Mouse (Mus musculus) forebrain, embryonic 11.5 days (tissue): ENCODE results near the gene Ccdc24. TPM values are rescaled to one million over a fixed set of nuclear protein-coding genes. Genes with fewer than 3 reads are reported as not detected.

Experiments used
- ATAC-seq: fragments of 200-750 bp; cut with Nextera tagmentation; replicated peaks from 2 replicates; pipeline ENCODE4 v1.8.0; 2017; ENCODE audit warnings: moderate TSS enrichment; ENCODE audit not compliant: low FRiP score
- DNase-seq: peaks from one replicate; pipeline ENCODE4 v3.0.0-alpha.2; 2017; ENCODE audit warnings: low spot score
- H3K27ac ChIP-seq: fragments of 300-500 bp; sonication (generic); 2 replicates; pipeline ENCODE4 v1.5.1; 2014; ENCODE audit warnings: low read depth, low read length
- H3K27me3 ChIP-seq: fragments of 300-500 bp; sonication (generic); 2 replicates; pipeline ENCODE4 v1.6.1; 2014; ENCODE audit warnings: mild to moderate bottlenecking, low read length, mixed read lengths; ENCODE audit not compliant: control insufficient read depth, insufficient read depth
- H3K36me3 ChIP-seq: fragments of 300-500 bp; sonication (generic); 2 replicates; pipeline ENCODE4 v1.6.1; 2014; ENCODE audit warnings: mild to moderate bottlenecking, low read length, moderate library complexity, mixed read lengths; ENCODE audit not compliant: control insufficient read depth, insufficient read depth
- H3K4me1 ChIP-seq: fragments of 300-500 bp; sonication (generic); replicated peaks from 2 replicates; pipeline ENCODE4 v1.6.1; 2014; ENCODE audit warnings: low read length, mixed read lengths; ENCODE audit not compliant: control insufficient read depth, insufficient read depth
- H3K4me2 ChIP-seq: fragments of 300-500 bp; sonication (generic); 2 replicates; pipeline ENCODE4 v1.6.1; 2014; ENCODE audit warnings: low read depth, mild to moderate bottlenecking, low read length, moderate library complexity, mixed read lengths; ENCODE audit not compliant: severe bottlenecking
- H3K4me3 ChIP-seq: fragments of 300-500 bp; sonication (generic); 2 replicates; pipeline ENCODE4 v1.5.1; 2014; ENCODE audit warnings: low read depth, low read length
- H3K9ac ChIP-seq: fragments of 300-500 bp; sonication (generic); 2 replicates; pipeline ENCODE4 v1.6.1; 2014; ENCODE audit warnings: low read length
- H3K9me3 ChIP-seq: fragments of 300-500 bp; sonication (generic); 2 replicates; pipeline ENCODE4 v1.6.1; 2016; ENCODE audit warnings: low read length, mixed read lengths; ENCODE audit not compliant: control insufficient read depth
- WGBS: fragments of 180-500 bp; shearing (Covaris S2); extraction: QIAGEN DNeasy Blood & Tissue Kit; methylation state at CpG from one replicate; pipeline ENCODE4 v1.1.7; 2014; 5-methylcytosine and 5-hydroxymethylcytosine counted together
- polyA plus RNA-seq: library from polyadenylated mRNA; unstranded; fragments of >200 nt; fragmentation: Nextera tagmentation; extraction: Ambion mirVana; gene quantifications from 2 replicates; pipeline ENCODE4 v1.2.1, GENCODE M21; 2014

Ccdc24 gene
- polyA plus RNA-seq, 1 experiment from 2014 or later = 1.7 TPM

- H3K27ac ChIP-seq = no peak overlapping the region
Observed at GRCm38 (mm10) chr4:117829260-117830123, 42.9 kb downstream of the Ccdc24 start.

DNA sequence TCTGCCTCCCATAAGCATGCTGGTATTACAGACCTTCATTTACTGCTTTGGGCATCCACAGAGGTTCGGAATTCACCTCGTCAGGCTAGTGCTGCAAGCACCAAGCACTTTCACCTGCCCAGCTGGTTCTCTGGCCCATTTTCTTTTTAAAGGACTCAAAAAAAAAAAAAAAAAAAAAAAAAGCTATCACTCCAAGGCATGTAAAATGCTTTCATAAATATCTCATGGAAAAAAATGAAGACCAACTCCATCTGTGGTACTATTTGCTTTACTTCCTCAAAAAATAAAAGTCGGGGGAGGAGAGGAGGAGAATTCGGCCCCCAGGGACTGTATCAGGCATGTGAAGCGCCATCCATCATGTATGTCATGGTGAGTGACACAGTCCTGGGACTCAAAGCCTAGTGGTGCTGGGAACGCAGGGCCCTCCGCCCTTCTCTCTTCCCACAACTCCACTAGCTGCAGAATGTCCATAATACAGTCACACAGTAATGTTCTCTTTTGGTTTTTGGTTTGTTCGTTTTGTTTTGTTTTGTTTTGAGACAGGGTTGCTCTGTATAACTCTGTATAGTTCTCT is 43.7 kb downstream of the Ccdc24 start:
- Histone ChIP-seq H3K4me1 (no peaks in the 10 kb centered on the region), H3K36me3 (no peaks in the 10 kb centered on the region), H3K9me3 (no peaks in the 10 kb centered on the region), H3K27me3 (0 out of 2 replicates have a peak, but pooled peaks cover 3% of the 10 kb centered on the region), H3K27ac (no peak overlapping the region), H3K4me3 (no peak overlapping the region), H3K9ac (no peak overlapping the region), H3K4me2 (no peak overlapping the region)
- ATAC-seq = no peak
- DNase-seq = no peak
- 84% methylated on average over 8 of the region's 8 CpGs for WGBS

More at GRCm38 (mm10) chr4:117829260-117830123, 42.9 kb downstream of the Ccdc24 start:
- H3K9me3 ChIP-seq = no peaks in the 10 kb centered on the region
- ATAC-seq (peak; percentile 60), DNase-seq (peak; percentile 79)
- no peaks in the 10 kb centered on the region for H3K4me1 ChIP-seq
- H3K4me2 ChIP-seq = peak overlapping the region; percentile 12; the same call in 1 of the 2 replicates
- H3K36me3 ChIP-seq = no peaks in the 10 kb centered on the region
- 0 out of 2 replicates have a peak, but pooled peaks cover 3% of the 10 kb centered on the region for H3K27me3 ChIP-seq
- 7% methylated on average over 12 of the region's 12 CpGs for WGBS
- no peak overlapping the region for H3K4me3 ChIP-seq
- H3K9ac ChIP-seq = no peak overlapping the region

DNA sequence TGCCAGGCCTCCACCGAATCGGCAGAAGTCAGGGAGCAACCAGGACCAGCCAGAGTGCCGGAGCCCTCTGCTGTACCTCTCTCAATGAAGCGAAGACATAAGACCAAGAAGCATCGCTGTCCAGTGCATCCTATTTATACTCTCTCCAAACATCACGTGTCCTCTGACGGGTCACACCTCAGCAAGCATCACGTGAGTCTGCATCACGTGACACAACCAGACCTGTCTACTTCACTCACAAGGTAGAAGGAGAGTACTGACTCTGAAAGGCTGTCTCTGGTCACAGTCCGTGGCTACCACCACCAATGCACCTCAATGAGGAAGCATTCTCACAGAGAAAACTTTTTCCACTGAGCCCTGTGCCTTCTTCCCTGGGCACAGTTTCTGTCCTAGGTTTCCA is 54.3 kb downstream of the Ccdc24 start:
- no peak for DNase-seq
- Histone ChIP-seq H3K36me3 (no peaks in the 10 kb centered on the region), H3K9ac (no peak overlapping the region), H3K9me3 (no peaks in the 10 kb centered on the region), H3K27ac (no peak overlapping the region), H3K4me3 (no peak overlapping the region), H3K4me1 (no peaks in the 10 kb centered on the region), H3K4me2 (no peak overlapping the region), H3K27me3 (no peaks in the 10 kb centered on the region)
- WGBS = 93% methylated on average over 10 of the region's 10 CpGs
- no peak for ATAC-seq

GRCm38 (mm10) chr4:117816776-117817175 is 55.6 kb downstream of the Ccdc24 start:
- H3K36me3 ChIP-seq = no peaks in the 10 kb centered on the region
- H3K9ac ChIP-seq = no peak overlapping the region
- no peaks in the 10 kb centered on the region for H3K27me3 ChIP-seq
- no peaks in the 10 kb centered on the region for H3K9me3 ChIP-seq
- WGBS = 77% methylated on average over 5 of the region's 5 CpGs
- ATAC-seq (no peak), DNase-seq (no peak)
- H3K27ac ChIP-seq = no peak overlapping the region
- H3K4me1 ChIP-seq = no peaks in the 10 kb centered on the region
- no peak overlapping the region for H3K4me3 ChIP-seq
- no peak overlapping the region for H3K4me2 ChIP-seq

Other genes with a start within 250 kb of the Ccdc24 start
- 79.1 and 85.9 TPM in 2 replicates for gene Dmap1, start 190.3 kb downstream of the Ccdc24 start, polyA plus RNA-seq
- not detected in 2 replicates for gene Gm12845, start 148.1 kb downstream of the Ccdc24 start, polyA plus RNA-seq
- not detected in 2 replicates for gene Klf17, start 106.9 kb downstream of the Ccdc24 start, polyA plus RNA-seq
- gene Slc6a9, start 38.1 kb downstream of the Ccdc24 start, polyA plus RNA-seq = 8.1 and 9.0 TPM in 2 replicates
- 31.3 and 34.5 TPM in 2 replicates for gene B4galt2, start 10.9 kb upstream of the Ccdc24 start, polyA plus RNA-seq
- gene Atp6v0b, start 14.8 kb upstream of the Ccdc24 start, polyA plus RNA-seq = 187 and 195 TPM in 2 replicates
- gene Dph2, start 19.5 kb upstream of the Ccdc24 start, polyA plus RNA-seq = 28.4 and 32.4 TPM in 2 replicates
- gene Ipo13, start 42.4 kb upstream of the Ccdc24 start, polyA plus RNA-seq = 62.0 and 64.6 TPM in 2 replicates
- 0.43 and 1.2 TPM in 2 replicates for gene Artn, start 57.2 kb upstream of the Ccdc24 start, polyA plus RNA-seq